Mouse (Mus musculus): ENCODE data around the gene Sorl1. TPM values are rescaled to one million over a fixed set of nuclear protein-coding genes. Genes with fewer than 3 reads are reported as not detected.

The Sorl1 gene
- polyA plus RNA-seq, 1 experiment from 2014 or later = 56.0 TPM

DNA sequence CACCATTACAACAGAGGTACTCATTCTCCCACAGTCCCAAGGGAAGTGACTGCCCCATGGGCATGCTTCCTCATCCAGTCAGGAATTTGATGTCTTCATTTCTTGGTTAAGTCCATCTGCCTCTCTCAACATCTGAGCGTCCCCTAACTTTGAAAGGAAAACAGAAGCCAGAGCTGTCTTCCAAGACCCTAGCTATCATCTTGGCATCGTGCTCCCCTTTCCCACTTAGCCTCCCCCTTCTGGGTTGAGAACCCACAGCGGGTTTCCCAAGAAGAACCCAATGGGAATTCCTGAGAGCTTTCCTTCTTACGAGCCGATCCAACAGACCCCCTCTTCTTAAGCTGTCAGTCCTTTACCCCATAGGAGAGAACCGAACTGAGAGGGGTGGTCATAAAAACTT is 24.7 kb upstream of the Sorl1 start:
- ATAC-seq (no peak), DNase-seq (ENCODE audit: low read depth, low spot score) (no peak)
- POLR2A ChIA-PET = no interaction called here
- no peak for TF ChIP-seq CTCF (IDR thresholded peaks at IDR 0.05)
- H3K27me3 ChIP-seq = no peaks in the 10 kb centered on the region
- in situ Hi-C loops (cut with MboI; ENCODE audit: low pct_unique_long_range_greater_than_20kb) = loop anchor here (25.0 kb wide), 1 partner anchor 88 kb away; no protein-coding TSS in a partner anchor
- CTCF ChIA-PET = no interaction called here

GRCm38 (mm10) chr9:42148036-42148435 is 23.9 kb upstream of the Sorl1 start:
- POLR2A ChIA-PET = no interaction called here
- DNase-seq (ENCODE audit: low read depth, low spot score) (no peak), ATAC-seq (no peak)
- H3K27me3 ChIP-seq = peaks cover 2% of the 10 kb centered on the region
- in situ Hi-C loops (cut with MboI; ENCODE audit: low pct_unique_long_range_greater_than_20kb) = loop anchor here (25.0 kb wide), 1 partner anchor 89 kb away; no protein-coding TSS in a partner anchor
- CTCF ChIA-PET = no interaction called here
- TF ChIP-seq CTCF (IDR thresholded peaks at IDR 0.05) = no peak

GRCm38 (mm10) chr9:42146463-42146862 is 22.4 kb upstream of the Sorl1 start:
- H3K27me3 ChIP-seq = peaks cover 6% of the 10 kb centered on the region
- TF ChIP-seq CTCF (IDR thresholded peaks at IDR 0.05) = no peak
- no peak for ATAC-seq
- CTCF ChIA-PET = no interaction called here
- POLR2A ChIA-PET = no interaction called here
- in situ Hi-C loops (cut with MboI; ENCODE audit: low pct_unique_long_range_greater_than_20kb) = loop anchor here (25.0 kb wide), 1 partner anchor 91 kb away; no protein-coding TSS in a partner anchor
- DNase-seq (ENCODE audit: low read depth, low spot score) = no peak

DNA sequence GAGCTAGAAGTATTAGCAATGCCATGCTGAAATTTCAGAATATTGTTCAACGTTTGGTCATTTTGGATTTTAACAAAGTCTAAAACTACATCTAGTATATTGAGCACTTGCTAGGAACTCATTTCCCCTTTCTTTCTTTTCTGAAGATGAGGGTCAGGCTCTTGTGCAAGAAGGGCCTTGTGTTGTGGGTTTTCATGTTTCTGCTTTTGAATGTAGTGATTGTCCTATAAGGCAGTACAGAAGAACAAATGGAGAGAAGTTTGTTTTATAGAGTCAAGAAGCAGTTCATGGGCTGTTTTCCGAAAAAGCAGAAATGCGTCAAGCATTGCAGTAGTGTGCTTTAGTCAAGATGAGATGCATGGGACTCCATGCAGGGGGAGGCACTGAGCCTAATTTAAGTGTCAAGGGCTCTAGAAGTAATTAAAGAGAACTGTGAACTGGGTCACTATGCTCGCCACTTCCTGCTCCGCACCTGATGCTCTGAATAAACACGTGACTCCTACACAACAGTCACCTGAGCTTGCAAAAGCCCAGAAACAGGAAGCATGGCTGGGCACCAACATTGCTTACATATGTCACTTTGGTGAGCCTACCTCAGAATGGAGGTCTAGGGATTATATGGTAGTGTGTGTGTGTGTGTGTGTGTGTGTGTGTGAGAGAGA is 17.6 kb upstream of the Sorl1 start:
- ATAC-seq (no peak), DNase-seq (ENCODE audit: low read depth, low spot score) (no peak)
- ChIA-PET CTCF (no interaction called here), POLR2A (no interaction called here)
- TF ChIP-seq CTCF (IDR thresholded peaks at IDR 0.05) = no peak
- H3K27me3 ChIP-seq = peaks cover 7% of the 10 kb centered on the region
- in situ Hi-C loops (cut with MboI; ENCODE audit: low pct_unique_long_range_greater_than_20kb) = loop anchor here (25.0 kb wide), 1 partner anchor 96 kb away; no protein-coding TSS in a partner anchor

DNA sequence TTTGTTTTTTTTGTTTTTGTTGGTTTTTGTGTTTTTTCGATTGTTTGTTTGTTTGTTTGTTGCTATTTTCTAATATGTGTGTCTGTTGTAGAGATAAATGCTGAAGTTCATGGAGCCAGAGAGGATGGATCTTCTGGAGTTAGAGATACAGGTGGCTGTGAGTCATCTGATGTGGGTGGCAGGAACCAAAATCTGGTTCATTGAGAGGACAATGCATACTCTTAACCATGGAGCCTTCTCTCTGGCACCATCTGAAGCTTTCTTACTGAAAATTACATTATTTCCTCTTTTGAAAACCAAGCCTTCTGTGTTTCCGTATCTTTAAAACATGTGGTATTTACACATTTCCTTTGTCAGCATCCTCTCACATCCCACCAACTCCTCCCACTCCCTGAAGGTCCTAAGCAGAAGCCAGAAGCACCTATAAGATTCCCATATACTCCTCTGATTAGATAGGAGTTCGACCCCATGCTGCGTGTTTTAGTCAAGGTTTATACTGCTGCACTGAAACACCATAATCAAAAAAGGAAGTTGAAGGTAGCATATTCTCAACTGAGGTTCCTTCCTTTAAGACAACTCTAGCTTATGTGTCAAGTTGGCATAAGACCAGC is 14.3 kb upstream of the Sorl1 start:
- in situ Hi-C loops (cut with MboI; ENCODE audit: low pct_unique_long_range_greater_than_20kb) = loop anchor here (25.0 kb wide), 1 partner anchor 99 kb away; no protein-coding TSS in a partner anchor
- POLR2A ChIA-PET = no interaction called here
- H3K27me3 ChIP-seq = peaks cover 7% of the 10 kb centered on the region
- ATAC-seq (no peak), DNase-seq (ENCODE audit: low read depth, low spot score) (no peak)
- no peak for TF ChIP-seq CTCF (IDR thresholded peaks at IDR 0.05)
- CTCF ChIA-PET = interaction anchor here (1.0 to 1.7 kb wide), 2 partner anchors 13 to 35 kb away, joined by 3 read pairs; no protein-coding TSS in a partner anchor

DNA sequence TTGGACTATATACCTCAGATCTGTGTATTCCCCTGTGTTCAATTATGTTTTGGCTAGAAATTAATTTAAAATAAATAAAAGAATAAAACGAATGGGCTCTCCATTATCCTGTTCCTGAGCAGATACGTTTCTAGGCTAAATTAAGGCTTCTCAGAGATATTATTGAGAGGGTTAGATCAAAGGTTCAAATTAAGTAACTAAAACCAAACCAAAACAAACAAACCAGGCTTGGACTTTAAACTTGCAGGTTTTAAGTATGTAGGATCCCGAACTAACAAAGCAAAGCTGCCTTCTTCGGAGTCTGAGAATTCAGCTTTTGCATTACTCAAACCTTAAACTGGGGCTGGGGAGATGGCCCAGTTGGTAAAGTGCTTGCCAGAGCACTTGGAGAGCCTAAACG is 13.5 kb upstream of the Sorl1 start:
- no peak for ATAC-seq
- peaks cover 4% of the 10 kb centered on the region for H3K27me3 ChIP-seq
- TF ChIP-seq CTCF (IDR thresholded peaks at IDR 0.05) = no peak
- ChIA-PET POLR2A (interaction anchor here (0.6 kb wide), 1 partner anchor 37 kb away, joined by 3 read pairs; no protein-coding TSS in a partner anchor), CTCF (interaction anchor here (1.0 to 1.7 kb wide), 2 partner anchors 12 to 36 kb away, joined by 3 read pairs; no protein-coding TSS in a partner anchor)
- in situ Hi-C loops (cut with MboI; ENCODE audit: low pct_unique_long_range_greater_than_20kb) = loop anchor here (25.0 kb wide), 1 partner anchor 100 kb away; no protein-coding TSS in a partner anchor
- DNase-seq (ENCODE audit: low read depth, low spot score) = no peak

DNA sequence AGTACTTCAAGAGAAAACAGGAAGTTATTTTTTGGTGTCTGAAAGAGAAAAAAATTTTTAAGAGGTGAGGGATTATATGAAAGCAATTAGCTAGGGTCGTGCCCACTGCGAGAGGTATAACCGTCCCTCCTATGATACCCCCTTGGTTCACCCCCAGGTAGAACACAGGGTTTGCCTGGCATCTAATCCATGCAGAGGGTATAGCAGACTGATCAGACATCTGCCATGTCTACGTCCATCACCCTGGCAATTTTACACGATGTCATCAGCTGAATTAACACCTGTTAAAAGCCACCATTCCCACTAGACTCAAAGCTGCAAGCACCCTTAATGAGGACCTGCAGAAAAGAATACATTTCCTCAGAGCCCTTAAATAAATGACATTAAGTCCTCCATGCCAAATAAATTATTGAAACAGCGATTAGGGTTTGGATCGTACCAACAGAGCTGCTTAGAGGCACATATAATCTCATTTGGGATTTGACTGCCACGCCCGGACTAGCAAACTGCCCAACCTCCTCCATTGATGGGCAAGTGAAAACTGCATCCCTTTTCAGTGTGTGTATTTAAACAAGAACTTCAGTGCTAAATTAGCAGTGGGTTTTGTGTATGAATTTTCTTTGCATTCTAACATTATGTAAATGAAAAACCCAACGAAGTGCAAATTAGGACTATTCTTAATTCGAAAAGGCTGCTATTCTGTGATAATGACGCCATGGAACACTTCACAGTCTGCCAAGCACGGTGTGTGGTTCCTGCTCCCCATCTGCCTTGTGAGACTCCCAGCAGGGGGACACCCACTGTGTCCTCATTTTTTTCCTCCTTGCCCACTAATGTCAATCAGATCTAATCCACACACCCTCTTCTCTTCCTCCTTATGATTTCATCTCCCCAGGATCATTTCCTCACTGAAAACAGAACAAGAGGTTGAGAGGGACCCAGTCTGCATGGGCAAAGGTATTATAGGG is 7.0 kb upstream of the Sorl1 start:
- ChIA-PET POLR2A (no interaction called here), CTCF (no interaction called here)
- H3K27me3 ChIP-seq = no peaks in the 10 kb centered on the region
- ATAC-seq = no peak
- DNase-seq (ENCODE audit: low read depth, low spot score) = no peak
- TF ChIP-seq CTCF (IDR thresholded peaks at IDR 0.05) = no peak
- in situ Hi-C loops (cut with MboI; ENCODE audit: low pct_unique_long_range_greater_than_20kb) = loop anchor here (25.0 kb wide), 1 partner anchor 106 kb away; no protein-coding TSS in a partner anchor

DNA sequence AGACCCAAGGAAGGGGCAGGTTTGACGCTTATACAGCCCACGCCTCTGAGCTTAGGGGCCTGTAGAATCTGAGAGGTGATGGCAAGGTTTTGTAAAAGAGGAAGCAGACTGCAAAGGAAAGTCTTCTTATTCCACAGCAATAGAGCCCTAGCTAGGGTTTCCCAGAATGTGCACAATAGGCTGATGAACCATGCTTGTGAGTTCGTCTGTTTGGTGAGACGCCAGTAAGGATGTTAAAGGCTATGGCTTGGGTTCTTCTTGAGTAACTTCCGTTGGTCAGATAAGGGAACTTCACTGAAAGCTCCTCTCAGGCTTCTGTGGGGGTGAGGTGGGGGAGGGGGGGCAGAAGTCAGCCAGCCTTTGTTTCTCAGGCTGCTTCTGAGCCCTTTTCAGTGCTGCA is 3.9 kb upstream of the Sorl1 start:
- DNase-seq (ENCODE audit: low read depth, low spot score) = no peak
- in situ Hi-C loops (cut with MboI; ENCODE audit: low pct_unique_long_range_greater_than_20kb) = loop anchor here (25.0 kb wide), 1 partner anchor 109 kb away; no protein-coding TSS in a partner anchor
- POLR2A ChIA-PET = no interaction called here
- no peaks in the 10 kb centered on the region for H3K27me3 ChIP-seq
- CTCF ChIA-PET = no interaction called here
- no peak for TF ChIP-seq CTCF (IDR thresholded peaks at IDR 0.05)
- ATAC-seq = no peak

GRCm38 (mm10) chr9:42125262-42125982 is 1.3 kb upstream of the Sorl1 start:
- in situ Hi-C loops (cut with MboI; ENCODE audit: low pct_unique_long_range_greater_than_20kb) = loop anchor here (25.0 kb wide), 1 partner anchor 112 kb away; no protein-coding TSS in a partner anchor
- ATAC-seq = no peak
- no peak for DNase-seq (ENCODE audit: low read depth, low spot score)
- TF ChIP-seq CTCF (IDR thresholded peaks at IDR 0.05) = no peak
- no peaks in the 10 kb centered on the region for H3K27me3 ChIP-seq
- POLR2A ChIA-PET = no interaction called here
- CTCF ChIA-PET = interaction anchor here (0.8 to 1.9 kb wide), 6 partner anchors 9 to 125 kb away, joined by 3 to 7 read pairs (median 3); no protein-coding TSS in a partner anchor

DNA sequence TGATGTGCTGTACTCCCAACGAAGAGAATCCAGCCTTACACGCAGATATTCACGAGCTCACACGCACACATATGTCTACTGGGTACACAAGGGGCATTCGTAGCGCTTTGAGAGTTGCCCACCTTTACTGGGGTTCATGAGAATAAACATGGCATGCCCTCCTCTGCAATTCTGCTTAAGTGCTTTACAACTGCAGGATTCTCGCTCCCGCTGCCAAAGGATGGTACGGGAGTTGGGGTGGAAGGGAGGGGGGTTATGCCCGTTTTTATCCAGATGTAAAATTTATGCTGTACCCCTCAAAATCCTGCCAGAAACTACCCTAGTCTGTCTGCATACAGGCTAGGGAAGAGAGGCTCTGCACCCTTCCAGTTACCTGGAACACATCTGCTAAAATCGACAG is 893 bp downstream of the Sorl1 start:
- ATAC-seq (no peak), DNase-seq (ENCODE audit: low read depth, low spot score) (no peak)
- in situ Hi-C loops (cut with MboI; ENCODE audit: low pct_unique_long_range_greater_than_20kb) = no loop called here
- ChIA-PET POLR2A (no interaction called here), CTCF (no interaction called here)
- no peaks in the 10 kb centered on the region for H3K27me3 ChIP-seq
- TF ChIP-seq CTCF (IDR thresholded peaks at IDR 0.05) = no peak

Data from Patski (cell line).